Mouse (Mus musculus) pancreas, adult 10 weeks (tissue): ENCODE measurements around the gene Golga1. TPM values are rescaled to one million over a fixed set of nuclear protein-coding genes. Genes with fewer than 3 reads are reported as not detected.

ENCODE experiments used
- polyA plus RNA-seq: library from polyadenylated mRNA; stranded (reverse); fragments of 350-450 nt; fragmentation: Illumina TruSeq; extraction: RNeasy Lipid Tissue Mini Kit (QIAGEN cat#74804); gene quantifications from one replicate; pipeline ENCODE4 v1.2.3, GENCODE M21; 2015; ENCODE audit warnings: low read depth, low replicate concordance; ENCODE audit not compliant: insufficient read depth

Golga1 gene
- polyA plus RNA-seq, result 18.0 TPM

GRCm38 (mm10) chr2:39065400-39065987 is at the start of gene Golga1:
Gene Golga1 (minus strand): TSS chr2:39065541.

DNA sequence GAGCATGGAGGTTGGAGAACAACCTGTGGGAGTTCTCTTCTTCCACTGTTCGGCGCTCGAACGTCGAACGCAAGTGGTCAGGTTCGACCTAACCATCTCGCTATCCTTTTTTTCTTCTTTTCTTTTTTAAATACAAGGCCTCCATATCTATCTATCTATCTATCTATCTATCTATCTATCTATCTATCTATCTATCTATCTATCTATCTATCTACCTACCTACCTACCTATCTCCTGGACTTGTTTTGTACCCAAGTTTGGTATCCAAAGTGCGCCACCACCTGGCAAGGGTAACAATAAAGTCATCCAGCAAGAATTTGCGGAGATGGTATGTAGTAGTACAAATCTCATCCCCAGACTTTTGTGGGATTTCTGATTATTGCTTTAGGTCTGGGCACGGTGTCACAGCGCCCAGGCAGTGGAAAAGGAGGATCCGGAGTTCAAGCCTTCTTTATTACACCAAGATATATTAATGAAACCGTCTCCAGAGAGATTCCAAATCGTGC is 59.7 kb downstream of the Golga1 start, which contains the start of gene Rpl35:
Gene Rpl35 (minus strand): TSS at position 51 of the 506 bp plus-strand sequence.

GRCm38 (mm10) chr2:39004880-39005435 is 60.4 kb downstream of the Golga1 start, which contains the start of gene Arpc5l:
Gene Arpc5l (plus strand): TSS chr2:39005348.

GRCm38 (mm10) chr2:38997386-38998374 is 67.7 kb downstream of the Golga1 start, which contains the start of gene Wdr38:
Gene Wdr38 (plus strand): TSS chr2:38997476.

Other genes starting within 250 kb of the Golga1 start
- 1.4 TPM for gene Nr6a1, start 137.9 kb downstream of the Golga1 start, polyA plus RNA-seq
- 2.9 TPM for gene Olfml2a, start 133.6 kb downstream of the Golga1 start, polyA plus RNA-seq
- not detected for gene Wdr38, start 68.1 kb downstream of the Golga1 start, polyA plus RNA-seq
- gene Arpc5l, start 60.2 kb downstream of the Golga1 start, polyA plus RNA-seq, result 20.1 TPM
- 259 TPM for gene Rpl35, start 59.9 kb downstream of the Golga1 start, polyA plus RNA-seq
- 1.2 TPM for gene Scai, start 125.2 kb upstream of the Golga1 start, polyA plus RNA-seq
- gene Ppp6c, start 160.9 kb upstream of the Golga1 start, polyA plus RNA-seq, result 9.6 TPM